Comparison of ENCODE assay signal across 28 mouse cellular contexts in genomic region chr2:159523739-159524138, GRCm38 (mm10).
DNase-seq lines count a peak whose midpoint lies in the region; ATAC-seq and TF ChIP-seq lines count a peak whose summit lies in the region.
"Had no signal": no experiment of that assay in that cellular context is flagged by ENCODE, and none has a peak within 500 bp of the region (broad histone marks: within the 10 kb centered on the region; RNA-seq: fewer than 3 reads in every experiment).

No protein-coding gene starts in this region.

- H3K4me3 ChIP-seq in kidney, adult 2 months (ENCODE audit: insufficient read depth, low read depth, low read length), result no peak overlapping the region
- H3K4me3 ChIP-seq in kidney, embryonic 14.5 days (ENCODE audit: low read length), result no peak overlapping the region
- H3K4me3 ChIP-seq in kidney, embryonic 16.5 days (ENCODE audit: low read length), result no peak overlapping the region
- H3K4me3 ChIP-seq in kidney, postnatal 0 days (replicated peaks; ENCODE audit: low read depth, low read length), result no peak overlapping the region
- H3K4me3 ChIP-seq: embryonic facial prominence, embryonic 13.5 days; embryonic facial prominence, embryonic 15.5 days; erythroblast, embryonic 14.5 days; forebrain, embryonic 10.5 days; forebrain, embryonic 12.5 days had no signal

- H3K4me1 ChIP-seq in kidney, adult 2 months (ENCODE audit: control insufficient read depth, insufficient read depth, low read length), result no peaks in the 10 kb centered on the region
- H3K4me1 ChIP-seq in kidney, embryonic 14.5 days (ENCODE audit: control insufficient read depth, insufficient read depth, low read length), result no peaks in the 10 kb centered on the region
- H3K4me1 ChIP-seq in kidney, embryonic 16.5 days (ENCODE audit: insufficient read depth, low read length), result no peaks in the 10 kb centered on the region
- no peaks in the 10 kb centered on the region for H3K4me1 ChIP-seq in kidney, postnatal 0 days (replicated peaks; ENCODE audit: insufficient read depth, low read length)
- H3K4me1 ChIP-seq: embryonic facial prominence, embryonic 13.5 days; embryonic facial prominence, embryonic 15.5 days; forebrain, embryonic 10.5 days; forebrain, embryonic 12.5 days had no signal

- no peak overlapping the region for H3K9ac ChIP-seq in kidney, embryonic 14.5 days (ENCODE audit: low read depth, low read length)
- no peak overlapping the region for H3K9ac ChIP-seq in kidney, embryonic 16.5 days (replicated peaks; ENCODE audit: low read length)
- H3K9ac ChIP-seq in kidney, postnatal 0 days (ENCODE audit: low read depth, low read length), result no peak overlapping the region
- H3K9ac ChIP-seq: embryonic facial prominence, embryonic 13.5 days; embryonic facial prominence, embryonic 15.5 days; forebrain, embryonic 12.5 days had no signal

- no peak for TF ChIP-seq CTCF in kidney, adult 2 months (conservative IDR thresholded peaks at IDR 0.05; ENCODE audit: insufficient read depth, insufficient read length, low read depth, low read length)
- TF ChIP-seq CTCF in kidney, postnatal 0 days (IDR thresholded peaks at IDR 0.05; ENCODE audit: low read depth), result no peak

- WGBS in kidney, adult 2 months, result 64% methylated on average over 2 of the region's 2 CpGs
- WGBS in kidney, embryonic 14.5 days, result 38% methylated on average over 2 of the region's 2 CpGs
- 41% methylated on average over 2 of the region's 2 CpGs for WGBS in kidney, embryonic 16.5 days
- 50% methylated on average over 2 of the region's 2 CpGs for WGBS in kidney, postnatal 0 days

- H3K27me3 ChIP-seq in kidney, adult 2 months (replicated peaks; ENCODE audit: control insufficient read depth, insufficient read depth, low read length), result no peaks in the 10 kb centered on the region
- no peaks in the 10 kb centered on the region for H3K27me3 ChIP-seq in kidney, embryonic 14.5 days (ENCODE audit: control insufficient read depth, insufficient read depth, low read length)
- H3K27me3 ChIP-seq in kidney, embryonic 16.5 days (ENCODE audit: insufficient read depth, low read length), result no peaks in the 10 kb centered on the region
- no peaks in the 10 kb centered on the region for H3K27me3 ChIP-seq in kidney, postnatal 0 days (ENCODE audit: insufficient read depth, low read length)
- H3K27me3 ChIP-seq: embryonic facial prominence, embryonic 13.5 days; embryonic facial prominence, embryonic 15.5 days; forebrain, embryonic 12.5 days; Patski had no signal

- ATAC-seq in kidney, embryonic 14.5 days (ENCODE audit: low FRiP score, low TSS enrichment), result peak; percentile 75
- ATAC-seq in kidney, embryonic 16.5 days (ENCODE audit: low FRiP score, low TSS enrichment), result no peak; the same call in 1 of the 2 replicates
- no peak for ATAC-seq in kidney, postnatal 0 days (replicated peaks; ENCODE audit: low FRiP score, low read depth)
- ATAC-seq: activated CD4-positive, CD25-positive, alpha-beta regulatory T cell, adult 4 months; CD4-positive, CD25-positive, alpha-beta regulatory T cell, adult 4 months; forebrain, embryonic 14.5 days; Patski had no signal

- no peak overlapping the region for H3K4me2 ChIP-seq in kidney, embryonic 14.5 days (replicated peaks; ENCODE audit: low read depth, low read length)
- no peak overlapping the region for H3K4me2 ChIP-seq in kidney, embryonic 16.5 days (replicated peaks; ENCODE audit: low read depth, low read length)
- no peak overlapping the region for H3K4me2 ChIP-seq in kidney, postnatal 0 days (ENCODE audit: low read length)
- H3K4me2 ChIP-seq: embryonic facial prominence, embryonic 13.5 days; embryonic facial prominence, embryonic 15.5 days; forebrain, embryonic 12.5 days had no signal

- H3K27ac ChIP-seq in kidney, adult 2 months (ENCODE audit: insufficient read depth, low read depth, low read length), result no peak overlapping the region
- no peak overlapping the region for H3K27ac ChIP-seq in kidney, embryonic 14.5 days (ENCODE audit: low read depth, low read length)
- no peak overlapping the region for H3K27ac ChIP-seq in kidney, embryonic 16.5 days (ENCODE audit: low read length)
- no peak overlapping the region for H3K27ac ChIP-seq in kidney, postnatal 0 days
- H3K27ac ChIP-seq: embryonic facial prominence, embryonic 13.5 days; embryonic facial prominence, embryonic 15.5 days; forebrain, embryonic 10.5 days; forebrain, embryonic 12.5 days had no signal

- DNase-seq in kidney, adult 2 months, result peak; percentile 19
- no peak for DNase-seq in kidney, postnatal 36 days
- peak; percentile 46 for DNase-seq in kidney, postnatal 0 days (ENCODE audit: low spot score)
- DNase-seq in kidney, adult 18-20 months, result no peak
- DNase-seq in kidney, postnatal 14 days, result peak; percentile 46
- no peak for DNase-seq in cerebellum, postnatal 25 days
- DNase-seq: adrenal gland, adult 8-10 months; adrenal gland, postnatal 14 days; adrenal gland, postnatal 36 days; B cell, adult 2 months; cerebellum, adult 11-12 months; cerebellum, adult 2 months; cerebellum, adult 9-10 months; cerebellum, postnatal 10 days; cerebellum, postnatal 36 days; embryo, embryonic 11 days had no signal

- no peaks in the 10 kb centered on the region for H3K36me3 ChIP-seq in kidney, adult 2 months (ENCODE audit: control insufficient read depth, insufficient read depth, low read length)
- H3K36me3 ChIP-seq in kidney, embryonic 14.5 days (ENCODE audit: control insufficient read depth, insufficient read depth, low read length), result no peaks in the 10 kb centered on the region
- H3K36me3 ChIP-seq in kidney, embryonic 16.5 days (ENCODE audit: insufficient read depth, low read length), result no peaks in the 10 kb centered on the region
- H3K36me3 ChIP-seq in kidney, postnatal 0 days (ENCODE audit: insufficient read depth, low read length), result no peaks in the 10 kb centered on the region
- H3K36me3 ChIP-seq: embryonic facial prominence, embryonic 13.5 days; embryonic facial prominence, embryonic 15.5 days; forebrain, embryonic 10.5 days; forebrain, embryonic 12.5 days; G1E had no signal

- TF ChIP-seq POLR2A in kidney, adult 2 months (IDR thresholded peaks at IDR 0.05; ENCODE audit: low read depth, low read length), result no peak

- H3K9me3 ChIP-seq in kidney, embryonic 14.5 days (ENCODE audit: control insufficient read depth, low read length), result no peaks in the 10 kb centered on the region
- H3K9me3 ChIP-seq in kidney, embryonic 16.5 days (ENCODE audit: low read length), result no peaks in the 10 kb centered on the region
- no peaks in the 10 kb centered on the region for H3K9me3 ChIP-seq in kidney, postnatal 0 days (replicated peaks; ENCODE audit: low read length)
- H3K9me3 ChIP-seq: embryonic facial prominence, embryonic 13.5 days; embryonic facial prominence, embryonic 15.5 days; forebrain, embryonic 10.5 days; forebrain, embryonic 12.5 days had no signal

Comparison
In these comparisons a context has a peak if more than half of its experiments do, and no peak if none do; other contexts are left out.
1. DNase-seq: peak in kidney, adult 2 months (single experiment), kidney, postnatal 0 days (single experiment) and kidney, postnatal 14 days (single experiment); none in kidney, postnatal 36 days (0 of 2), kidney, adult 18-20 months (single experiment) and cerebellum, postnatal 25 days (0 of 2).